Mouse (Mus musculus): ENCODE measurements at regions not wholly inside any gene's neighbourhood (a gene's known extent, or its start where the extent isn't known, plus 50 kb on each side); places are given as distances from the start of the nearest gene placed in this dataset.

- no peaks in the 10 kb centered on the region for H3K4me1 ChIP-seq
- no peak for ATAC-seq (ENCODE audit: low FRiP score)
- no peaks in the 10 kb centered on the region for H3K36me3 ChIP-seq
- WGBS = 86% methylated on average over 3 of the region's 3 CpGs
- no peak overlapping the region for H3K9ac ChIP-seq (replicated peaks)
- no peak overlapping the region for H3K27ac ChIP-seq (replicated peaks)
- H3K9me3 ChIP-seq (replicated peaks) = no peaks in the 10 kb centered on the region
- no peak overlapping the region for H3K4me3 ChIP-seq (replicated peaks)
- no peaks in the 10 kb centered on the region for H3K27me3 ChIP-seq (replicated peaks)
- H3K4me2 ChIP-seq = no peak overlapping the region
Observed at GRCm38 (mm10) chr2:9704266-9704665, 176.8 kb upstream of the 4930412O13Rik start.

- WGBS = 80% methylated on average over 7 of the region's 7 CpGs
- Histone ChIP-seq H3K9me3 (replicated peaks) (no peaks in the 10 kb centered on the region), H3K9ac (replicated peaks) (no peak overlapping the region), H3K27ac (replicated peaks) (no peak overlapping the region), H3K4me1 (no peaks in the 10 kb centered on the region), H3K36me3 (no peaks in the 10 kb centered on the region), H3K4me3 (replicated peaks) (no peak overlapping the region), H3K4me2 (no peak overlapping the region), H3K27me3 (replicated peaks) (no peaks in the 10 kb centered on the region)
- ATAC-seq (ENCODE audit: low FRiP score) = no peak
Observed at GRCm38 (mm10) chr2:9709466-9709865, 171.6 kb upstream of the 4930412O13Rik start.

DNA sequence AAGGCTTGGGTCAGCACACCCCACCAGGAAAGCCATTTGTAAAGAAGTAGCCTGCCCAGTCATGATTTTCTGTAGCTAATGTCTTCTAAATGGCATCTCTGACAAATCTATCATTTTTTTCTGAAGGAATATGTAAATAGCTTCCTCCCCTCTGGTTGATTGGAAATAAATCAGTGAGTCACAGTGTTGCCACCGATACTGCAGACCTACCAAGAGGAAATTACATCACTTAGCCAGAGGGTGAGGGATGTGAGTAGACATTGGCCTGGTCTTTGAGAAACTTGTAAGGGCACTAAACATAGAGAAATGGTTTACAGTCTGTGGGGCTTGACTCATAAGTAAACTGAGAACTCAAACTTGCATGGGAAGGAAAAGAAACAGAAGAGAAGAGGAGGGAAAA lies 163.1 kb upstream of the 4930412O13Rik start:
- no peak overlapping the region for H3K4me3 ChIP-seq (replicated peaks)
- H3K9me3 ChIP-seq (replicated peaks) = no peaks in the 10 kb centered on the region
- WGBS = 69% methylated on average over 1 of the region's 1 CpGs
- H3K4me2 ChIP-seq = no peak overlapping the region
- no peaks in the 10 kb centered on the region for H3K36me3 ChIP-seq
- no peak for ATAC-seq (ENCODE audit: low FRiP score)
- H3K9ac ChIP-seq (replicated peaks) = no peak overlapping the region
- no peaks in the 10 kb centered on the region for H3K4me1 ChIP-seq
- no peaks in the 10 kb centered on the region for H3K27me3 ChIP-seq (replicated peaks)
- H3K27ac ChIP-seq (replicated peaks) = no peak overlapping the region

- WGBS = 88% methylated on average over 7 of the region's 7 CpGs
- Histone ChIP-seq H3K27me3 (replicated peaks) (no peaks in the 10 kb centered on the region), H3K4me2 (no peak overlapping the region), H3K4me1 (no peaks in the 10 kb centered on the region), H3K9ac (replicated peaks) (no peak overlapping the region), H3K4me3 (replicated peaks) (no peak overlapping the region), H3K27ac (replicated peaks) (no peak overlapping the region), H3K36me3 (no peaks in the 10 kb centered on the region), H3K9me3 (replicated peaks) (no peaks in the 10 kb centered on the region)
- no peak for ATAC-seq (ENCODE audit: low FRiP score)
Observed at GRCm38 (mm10) chr2:9733243-9733642, 147.8 kb upstream of the 4930412O13Rik start.

DNA sequence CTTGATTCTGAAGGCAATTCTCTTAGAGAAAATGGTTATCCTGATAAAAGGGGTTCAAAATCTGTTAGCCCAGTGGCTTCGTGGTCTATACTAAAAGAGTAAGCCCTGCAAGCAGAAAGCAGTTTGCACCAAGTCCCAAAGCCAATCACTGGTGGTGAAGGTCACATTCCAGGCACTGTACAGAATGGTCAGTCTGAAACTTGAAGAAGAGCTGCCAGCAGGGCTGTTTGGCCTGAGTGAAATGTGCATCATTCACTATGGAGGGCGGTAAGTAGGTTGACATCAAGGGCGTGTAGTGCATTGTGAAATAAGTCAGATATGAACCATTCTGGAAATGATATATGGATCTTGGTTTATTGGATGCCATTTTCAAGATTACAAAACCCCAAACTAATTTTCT lies 136.9 kb upstream of the 4930412O13Rik start:
- no peak overlapping the region for H3K4me2 ChIP-seq
- no peak overlapping the region for H3K27ac ChIP-seq (replicated peaks)
- H3K9ac ChIP-seq (replicated peaks) = no peak overlapping the region
- no peak for ATAC-seq (ENCODE audit: low FRiP score)
- H3K36me3 ChIP-seq = no peaks in the 10 kb centered on the region
- H3K27me3 ChIP-seq (replicated peaks) = no peaks in the 10 kb centered on the region
- H3K4me1 ChIP-seq = no peaks in the 10 kb centered on the region
- no peaks in the 10 kb centered on the region for H3K9me3 ChIP-seq (replicated peaks)
- no peak overlapping the region for H3K4me3 ChIP-seq (replicated peaks)
- 87% methylated on average over 3 of the region's 3 CpGs for WGBS

DNA sequence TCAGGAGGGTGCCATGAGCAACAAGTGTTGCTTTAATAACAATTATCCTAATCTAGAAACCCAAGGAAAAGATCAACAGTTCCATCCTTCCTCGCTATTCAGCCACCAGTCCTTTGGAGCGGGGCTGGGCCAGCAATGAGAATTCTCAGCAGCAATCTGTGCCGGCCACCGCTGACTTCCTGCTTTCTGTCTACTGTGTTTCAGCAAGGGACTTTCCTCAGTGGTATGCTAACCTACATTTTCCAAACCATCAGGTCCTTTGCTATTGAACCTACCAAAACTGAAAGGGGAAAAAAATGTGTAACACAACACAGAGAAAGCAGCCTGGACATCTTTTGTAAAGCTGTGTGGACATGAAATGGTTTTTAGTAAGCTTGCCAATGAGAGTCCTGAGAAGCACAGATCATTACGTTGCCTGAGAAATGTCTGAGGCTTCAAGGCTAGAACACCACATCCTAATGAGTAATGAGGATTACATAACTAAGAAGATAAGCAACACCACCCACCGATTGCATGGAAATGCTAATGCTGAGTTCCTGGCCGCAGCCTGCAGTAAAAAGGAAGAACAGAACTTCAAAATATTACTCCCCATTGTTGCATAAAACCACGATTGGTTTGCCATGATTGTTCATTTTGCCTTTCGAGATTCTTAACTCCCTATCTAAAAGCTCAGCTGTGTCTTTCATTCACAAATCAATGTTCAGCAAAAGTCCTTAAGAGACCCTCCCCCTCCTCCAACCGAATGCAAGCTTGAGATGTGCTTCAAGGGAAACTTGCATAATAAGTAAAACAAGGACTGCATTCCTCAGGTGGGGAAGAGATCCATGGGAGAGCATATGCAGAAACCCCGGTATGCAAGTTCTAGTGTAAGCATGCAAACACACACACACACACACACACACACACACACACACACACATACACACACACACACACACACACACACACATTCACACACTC lies 130.9 kb upstream of the 4930412O13Rik start:
- Histone ChIP-seq H3K4me3 (replicated peaks) (no peak overlapping the region), H3K36me3 (no peaks in the 10 kb centered on the region), H3K27me3 (replicated peaks) (no peaks in the 10 kb centered on the region), H3K4me2 (no peak overlapping the region), H3K9ac (replicated peaks) (no peak overlapping the region), H3K27ac (replicated peaks) (no peak overlapping the region), H3K4me1 (no peaks in the 10 kb centered on the region), H3K9me3 (replicated peaks) (no peaks in the 10 kb centered on the region)
- WGBS = 46% methylated on average over 11 of the region's 11 CpGs
- no peak for ATAC-seq (ENCODE audit: low FRiP score)

DNA sequence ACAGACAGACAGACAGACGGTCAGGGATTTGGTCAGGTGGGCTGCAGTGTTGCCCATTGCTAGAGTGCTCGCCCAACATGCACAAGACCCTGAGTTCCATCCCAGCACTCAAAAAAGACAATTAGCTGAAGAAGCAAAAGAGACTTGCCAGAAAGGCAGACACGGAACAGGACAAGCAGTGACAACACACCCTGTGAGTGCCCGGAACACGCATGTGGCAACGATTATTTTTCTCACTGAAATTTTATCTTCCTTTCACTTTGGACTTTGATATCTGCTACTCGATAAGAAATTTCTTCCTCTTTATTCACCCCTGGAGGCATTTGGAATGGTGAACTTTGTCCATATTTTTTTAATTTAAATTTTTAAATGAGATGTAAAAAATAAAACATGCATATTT lies 127.4 kb upstream of the 4930412O13Rik start:
- Histone ChIP-seq H3K27ac (replicated peaks) (no peak overlapping the region), H3K9me3 (replicated peaks) (no peaks in the 10 kb centered on the region), H3K27me3 (replicated peaks) (no peaks in the 10 kb centered on the region), H3K4me3 (replicated peaks) (no peak overlapping the region), H3K36me3 (no peaks in the 10 kb centered on the region), H3K4me1 (no peaks in the 10 kb centered on the region), H3K4me2 (no peak overlapping the region), H3K9ac (replicated peaks) (no peak overlapping the region)
- ATAC-seq (ENCODE audit: low FRiP score) = no peak
- WGBS = 77% methylated on average over 7 of the region's 7 CpGs

GRCm38 (mm10) chr2:9754153-9754552 lies 126.9 kb upstream of the 4930412O13Rik start:
- Histone ChIP-seq H3K4me3 (replicated peaks) (no peak overlapping the region), H3K9me3 (replicated peaks) (no peaks in the 10 kb centered on the region), H3K27ac (replicated peaks) (no peak overlapping the region), H3K36me3 (no peaks in the 10 kb centered on the region), H3K27me3 (replicated peaks) (no peaks in the 10 kb centered on the region), H3K9ac (replicated peaks) (no peak overlapping the region), H3K4me1 (no peaks in the 10 kb centered on the region), H3K4me2 (no peak overlapping the region)
- ATAC-seq (ENCODE audit: low FRiP score) = no peak
- 29% methylated on average over 6 of the region's 6 CpGs for WGBS

DNA sequence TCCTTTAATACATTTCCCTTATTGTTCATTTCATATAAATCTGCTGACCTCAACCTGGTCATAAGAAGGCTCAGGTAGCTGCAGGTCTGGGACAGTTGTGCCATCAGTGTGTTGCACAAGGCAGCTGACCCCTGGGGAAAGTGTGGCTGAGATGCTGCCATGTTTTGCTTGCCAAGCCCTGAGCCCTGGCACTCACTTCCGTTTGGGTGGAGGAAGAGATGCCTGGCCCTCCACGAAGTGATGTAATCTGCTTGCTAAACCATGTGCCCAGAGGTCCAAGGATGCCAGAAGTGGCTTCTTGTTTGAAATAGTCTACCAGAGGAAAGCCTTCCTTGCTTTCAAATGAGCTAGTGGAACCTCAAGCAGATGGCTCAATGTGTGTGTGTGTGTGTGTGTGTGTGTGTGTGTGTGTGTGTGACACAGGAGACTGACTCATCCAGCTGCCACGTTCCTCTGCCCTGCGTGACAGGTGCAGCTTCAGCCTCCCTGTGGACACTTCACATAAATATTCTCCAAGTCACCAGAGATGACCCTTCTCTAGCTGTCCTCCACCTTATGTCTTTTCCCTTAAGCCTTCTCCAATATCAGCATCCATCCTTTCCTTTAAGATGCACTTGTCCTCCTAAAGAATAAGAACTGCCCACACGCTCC lies 123.2 kb upstream of the 4930412O13Rik start:
- Histone ChIP-seq H3K27me3 (replicated peaks) (no peaks in the 10 kb centered on the region), H3K4me1 (no peaks in the 10 kb centered on the region), H3K4me3 (replicated peaks) (no peak overlapping the region), H3K36me3 (no peaks in the 10 kb centered on the region), H3K4me2 (no peak overlapping the region), H3K9me3 (replicated peaks) (no peaks in the 10 kb centered on the region), H3K9ac (replicated peaks) (no peak overlapping the region), H3K27ac (replicated peaks) (no peak overlapping the region)
- ATAC-seq (ENCODE audit: low FRiP score) = no peak
- WGBS = 88% methylated on average over 5 of the region's 5 CpGs

DNA sequence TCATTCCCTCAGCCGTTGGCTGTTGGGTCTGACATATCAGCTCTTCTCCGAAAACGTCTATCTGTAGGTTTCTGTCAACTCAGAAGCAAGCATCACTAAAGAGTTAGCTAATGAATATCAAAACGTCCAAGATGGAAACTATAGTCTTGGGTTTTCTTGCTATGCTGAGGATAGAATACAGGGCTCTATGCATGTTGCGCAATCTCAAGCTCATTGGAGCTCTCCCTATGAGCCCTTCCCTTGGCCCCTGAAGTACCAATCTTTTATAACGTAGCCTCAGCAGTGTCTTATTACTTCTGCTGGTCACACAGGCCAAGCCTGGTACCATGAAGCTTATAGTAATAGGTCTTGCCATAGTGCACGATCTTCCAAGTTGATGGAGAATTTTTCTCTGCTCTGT lies 122.1 kb upstream of the 4930412O13Rik start:
- no peak for ATAC-seq (ENCODE audit: low FRiP score)
- WGBS = 92% methylated on average over 7 of the region's 7 CpGs
- no peaks in the 10 kb centered on the region for H3K9me3 ChIP-seq (replicated peaks)
- no peak overlapping the region for H3K4me2 ChIP-seq
- H3K4me3 ChIP-seq (replicated peaks) = no peak overlapping the region
- no peaks in the 10 kb centered on the region for H3K36me3 ChIP-seq
- H3K27ac ChIP-seq (replicated peaks) = no peak overlapping the region
- no peak overlapping the region for H3K9ac ChIP-seq (replicated peaks)
- no peaks in the 10 kb centered on the region for H3K4me1 ChIP-seq
- no peaks in the 10 kb centered on the region for H3K27me3 ChIP-seq (replicated peaks)

DNA sequence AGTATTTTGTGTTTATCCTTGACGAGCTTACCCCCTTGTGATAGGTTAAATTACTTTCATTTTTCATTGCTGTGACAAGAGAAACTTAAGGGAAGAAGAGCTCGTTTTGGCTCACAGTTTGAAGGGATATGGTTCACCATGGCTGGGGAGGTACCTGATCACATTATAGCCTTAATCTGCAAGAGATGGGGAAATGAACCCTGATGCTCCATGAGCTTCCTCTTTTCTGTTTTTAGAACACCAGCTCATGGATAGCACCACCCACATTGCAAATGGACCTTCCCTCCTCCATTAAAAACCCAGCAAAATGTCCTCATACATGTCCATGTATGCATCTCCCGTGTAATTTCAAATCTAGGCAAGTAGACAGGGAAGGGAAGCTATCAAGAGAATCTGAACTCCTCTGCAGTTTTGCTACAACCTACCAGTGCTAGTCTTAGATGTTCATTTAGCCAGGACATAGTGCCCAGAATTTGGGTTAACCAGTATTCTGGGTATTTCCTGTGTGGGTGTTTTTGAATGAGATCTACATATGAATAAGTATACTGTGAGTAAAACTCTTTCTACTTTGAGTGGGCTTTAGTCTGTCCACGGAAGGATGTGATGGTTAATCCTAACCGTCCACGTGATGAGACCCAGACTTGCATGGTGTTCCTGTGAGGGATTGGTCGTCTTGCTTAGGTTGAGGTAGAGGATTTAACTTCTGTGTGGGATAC lies 121.5 kb upstream of the 4930412O13Rik start:
- Histone ChIP-seq H3K4me3 (replicated peaks) (no peak overlapping the region), H3K36me3 (no peaks in the 10 kb centered on the region), H3K4me2 (no peak overlapping the region), H3K9ac (replicated peaks) (no peak overlapping the region), H3K27ac (replicated peaks) (no peak overlapping the region), H3K4me1 (no peaks in the 10 kb centered on the region), H3K27me3 (replicated peaks) (no peaks in the 10 kb centered on the region), H3K9me3 (replicated peaks) (no peaks in the 10 kb centered on the region)
- WGBS = 87% methylated on average over 7 of the region's 7 CpGs
- no peak for ATAC-seq (ENCODE audit: low FRiP score)

DNA sequence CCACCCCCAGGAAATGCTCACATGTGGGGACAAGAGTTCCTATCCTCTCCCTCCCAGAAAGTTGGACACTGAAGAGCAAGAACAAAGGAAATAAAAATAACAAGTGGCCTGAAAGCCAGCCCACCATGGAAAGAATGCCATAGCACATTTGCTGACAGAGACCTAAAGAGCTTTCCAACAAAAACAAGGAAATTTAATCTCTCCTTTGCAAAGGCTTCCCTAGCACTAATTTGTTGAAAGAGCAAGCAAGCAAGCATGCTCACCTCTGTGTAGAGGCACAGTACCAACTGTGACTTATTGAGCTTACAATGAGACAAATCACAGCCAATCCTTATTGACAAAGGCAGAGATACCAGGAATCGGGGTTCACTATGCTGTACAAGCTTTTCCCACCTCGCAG lies 100.9 kb upstream of the 4930412O13Rik start:
- WGBS = 74% methylated on average over 2 of the region's 2 CpGs
- no peak overlapping the region for H3K9ac ChIP-seq (replicated peaks)
- H3K27me3 ChIP-seq (replicated peaks) = no peaks in the 10 kb centered on the region
- no peaks in the 10 kb centered on the region for H3K36me3 ChIP-seq
- no peaks in the 10 kb centered on the region for H3K4me1 ChIP-seq
- H3K9me3 ChIP-seq (replicated peaks) = no peaks in the 10 kb centered on the region
- no peak overlapping the region for H3K4me2 ChIP-seq
- no peak overlapping the region for H3K27ac ChIP-seq (replicated peaks)
- ATAC-seq (ENCODE audit: low FRiP score) = no peak
- H3K4me3 ChIP-seq (replicated peaks) = no peak overlapping the region

Data from neural tube, embryonic 15.5 days (tissue).